Mouse (Mus musculus) midbrain, embryonic 10.5 days (tissue): ENCODE results near the gene Vmn1r149. TPM values are rescaled to one million over a fixed set of nuclear protein-coding genes. Genes with fewer than 3 reads are reported as not detected.
"Not testable (repeated sequence)": the region's sequence is repeated elsewhere in the genome, so short reads cannot be mapped to it uniquely, and the experiment has no call there.

ENCODE experiments used
- DNase-seq: peaks from one replicate; pipeline ENCODE4 v3.0.0-alpha.2; 2017; ENCODE audit warnings: low spot score
- H3K27ac ChIP-seq: fragments of 300-500 bp; sonication (generic); replicated peaks from 2 replicates; pipeline ENCODE4 v1.5.1; 2016; ENCODE audit warnings: mild to moderate bottlenecking
- H3K27me3 ChIP-seq: fragments of 300-500 bp; sonication (generic); 2 replicates; pipeline ENCODE4 v1.6.1; 2016; ENCODE audit warnings: low read depth, mild to moderate bottlenecking; ENCODE audit not compliant: poor library complexity, severe bottlenecking
- H3K36me3 ChIP-seq: fragments of 300-500 bp; sonication (generic); 2 replicates; pipeline ENCODE4 v1.6.1; 2016; ENCODE audit warnings: mild to moderate bottlenecking, moderate library complexity
- H3K4me1 ChIP-seq: fragments of 300-500 bp; sonication (generic); 2 replicates; pipeline ENCODE4 v1.6.1; 2016
- H3K4me3 ChIP-seq: fragments of 300-500 bp; sonication (generic); 2 replicates; pipeline ENCODE4 v1.5.1; 2016; ENCODE audit warnings: mild to moderate bottlenecking, moderate library complexity
- H3K9me3 ChIP-seq: fragments of 300-500 bp; sonication (generic); replicated peaks from 2 replicates; pipeline ENCODE4 v1.6.1; 2016; ENCODE audit warnings: mild to moderate bottlenecking
- WGBS: fragments of 180-500 bp; shearing (Covaris S2); methylation state at CpG from one replicate; pipeline ENCODE4 v1.1.7; 2016; 5-methylcytosine and 5-hydroxymethylcytosine counted together
- polyA plus RNA-seq: library from polyadenylated mRNA; unstranded; fragments of >200 nt; fragmentation: Nextera tagmentation; extraction: Ambion mirVana; gene quantifications from 2 replicates; pipeline ENCODE4 v1.2.1, GENCODE M21; 2016

The Vmn1r149 gene
- polyA plus RNA-seq, result not detected in 2 replicates

- WGBS, result no CpG with 5 or more reads among the region's 2 CpGs
- H3K9me3 ChIP-seq, H3K36me3 ChIP-seq, H3K27ac ChIP-seq, DNase-seq, H3K4me3 ChIP-seq, H3K4me1 ChIP-seq, H3K27me3 ChIP-seq: not testable (repeated sequence)
Observed at GRCm38 (mm10) chr7:22438129-22438528, at the start of gene Vmn1r149. Gene Vmn1r149 (minus strand): TSS chr7:22438229.

- H3K4me1 ChIP-seq, H3K36me3 ChIP-seq, H3K4me3 ChIP-seq, DNase-seq, H3K9me3 ChIP-seq, H3K27ac ChIP-seq, H3K27me3 ChIP-seq: not testable (repeated sequence)
- WGBS, result no CpG with 5 or more reads among the region's 5 CpGs
Observed at GRCm38 (mm10) chr7:22463975-22464374, 25.9 kb upstream of the Vmn1r149 start, which contains the start of gene Gm10665. Gene Gm10665 (minus strand): TSS chr7:22464075.

DNA sequence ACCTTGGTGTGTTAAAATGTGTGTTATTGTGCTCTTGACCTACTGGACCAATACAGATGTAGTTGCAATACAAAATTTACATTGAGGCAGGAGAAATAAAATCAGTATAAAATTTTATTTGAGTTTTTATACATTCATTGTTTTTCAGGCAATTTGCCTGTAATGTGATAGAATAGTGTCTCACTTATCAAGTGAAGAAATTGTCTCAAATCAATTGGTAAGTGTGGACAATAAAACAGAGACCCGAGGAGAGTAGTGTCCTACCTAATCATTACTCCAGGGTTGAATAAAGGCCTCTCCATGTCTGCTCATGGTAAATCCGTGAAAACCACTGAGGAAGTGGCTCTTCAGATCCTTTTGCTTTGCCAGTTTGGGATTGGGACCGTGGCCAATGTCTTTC lies 24.7 kb downstream of the Vmn1r149 start, which contains the start of gene Vmn1r148:
Vmn1r148 (plus strand) TSS at position 301 of the 400 bp plus-strand sequence.
- WGBS, result no CpG with 5 or more reads among the region's 3 CpGs
- not testable (repeated sequence) for DNase-seq, H3K36me3 ChIP-seq, H3K27me3 ChIP-seq, H3K27ac ChIP-seq, H3K4me3 ChIP-seq, H3K9me3 ChIP-seq, H3K4me1 ChIP-seq

Other genes starting within 250 kb of the Vmn1r149 start
- gene Vmn1r143, start 248.9 kb downstream of the Vmn1r149 start, polyA plus RNA-seq, result not detected in 2 replicates
- not detected in 2 replicates for gene Gm8653, start 237.0 kb downstream of the Vmn1r149 start, polyA plus RNA-seq
- not detected in 2 replicates for gene Gm8453, start 208.7 kb downstream of the Vmn1r149 start, polyA plus RNA-seq
- gene Gm4187, start 108.5 kb downstream of the Vmn1r149 start, polyA plus RNA-seq, result not detected in 2 replicates
- not detected in 2 replicates for gene Gm8660, start 67.2 kb downstream of the Vmn1r149 start, polyA plus RNA-seq
- not detected in 2 replicates for gene Vmn1r148, start 24.6 kb downstream of the Vmn1r149 start, polyA plus RNA-seq
- gene Gm10665, start 25.8 kb upstream of the Vmn1r149 start, polyA plus RNA-seq, result not detected in 2 replicates
- gene Vmn1r151, start 61.4 kb upstream of the Vmn1r149 start, polyA plus RNA-seq, result not detected in 2 replicates
- gene Vmn1r152, start 84.7 kb upstream of the Vmn1r149 start, polyA plus RNA-seq, result not detected in 2 replicates
- gene Gm8677, start 96.7 kb upstream of the Vmn1r149 start, polyA plus RNA-seq, result not detected in 2 replicates
- gene Gm4201, start 127.1 kb upstream of the Vmn1r149 start, polyA plus RNA-seq, result not detected in 2 replicates
- not detected in 2 replicates for gene Gm4565, start 149.9 kb upstream of the Vmn1r149 start, polyA plus RNA-seq
- not detected in 2 replicates for gene Vmn1r155, start 219.8 kb upstream of the Vmn1r149 start, polyA plus RNA-seq